9 mouse cellular contexts compared by ENCODE assay signal in genomic region chr19:38004809-38005380, GRCm38 (mm10). TPM values are rescaled to one million over a fixed set of nuclear protein-coding genes. Genes with fewer than 3 reads are reported as not detected.
DNase-seq lines count a peak whose midpoint lies in the region; ATAC-seq lines count a peak whose summit lies in the region.
"Had no signal": no experiment of that assay in that cellular context is flagged by ENCODE, and none has a peak within 500 bp of the region (broad histone marks: within the 10 kb centered on the region; RNA-seq: fewer than 3 reads in every experiment).

No protein-coding gene starts in this region.

- DNase-seq in midbrain, embryonic 14.5 days, result no peak
- DNase-seq in right cerebral cortex, postnatal 25 days, result no peak
- no peak for DNase-seq in frontal cortex, postnatal 36 days (ENCODE audit: low spot score in 2 of 2)
- DNase-seq: forebrain, postnatal 0 days had no signal

- H3K4me2 ChIP-seq in midbrain, embryonic 16.5 days (ENCODE audit: low read length), result no peak overlapping the region
- H3K4me2 ChIP-seq in midbrain, embryonic 14.5 days (ENCODE audit: low read length), result no peak overlapping the region
- no peak overlapping the region for H3K4me2 ChIP-seq in heart, embryonic 11.5 days
- H3K4me2 ChIP-seq in limb, embryonic 15.5 days, result no peak overlapping the region
- H3K4me2 ChIP-seq in stomach, embryonic 16.5 days (ENCODE audit: low read depth, low read length), result no peak overlapping the region
- H3K4me2 ChIP-seq: hindbrain, embryonic 15.5 days had no signal

- WGBS in midbrain, embryonic 16.5 days, result 77% methylated on average over 8 of the region's 8 CpGs
- 79% methylated on average over 8 of the region's 8 CpGs for WGBS in midbrain, embryonic 14.5 days
- 72% methylated on average over 8 of the region's 8 CpGs for whole genome bisulfite sequencing in heart, embryonic 11.5 days (ENCODE audit: insufficient replicate concordance)
- WGBS in limb, embryonic 15.5 days, result 67% methylated on average over 8 of the region's 8 CpGs
- WGBS in stomach, embryonic 16.5 days, result 72% methylated on average over 8 of the region's 8 CpGs

- no peaks in the 10 kb centered on the region for H3K27me3 ChIP-seq in midbrain, embryonic 16.5 days (ENCODE audit: control insufficient read depth, insufficient read depth, low read depth, low read length)
- no peaks in the 10 kb centered on the region for H3K27me3 ChIP-seq in midbrain, embryonic 14.5 days (ENCODE audit: control insufficient read depth, insufficient read depth, low read length)
- no peaks in the 10 kb centered on the region for H3K27me3 ChIP-seq in heart, embryonic 11.5 days (ENCODE audit: control insufficient read depth, insufficient read depth, low read length)
- no peaks in the 10 kb centered on the region for H3K27me3 ChIP-seq in limb, embryonic 15.5 days
- no peaks in the 10 kb centered on the region for H3K27me3 ChIP-seq in stomach, embryonic 16.5 days (ENCODE audit: control insufficient read depth, insufficient read depth, low read length)
- H3K27me3 ChIP-seq: hindbrain, embryonic 15.5 days had no signal

- no peak overlapping the region for H3K27ac ChIP-seq in midbrain, embryonic 16.5 days (ENCODE audit: low read length)
- H3K27ac ChIP-seq in midbrain, embryonic 14.5 days (replicated peaks; ENCODE audit: low read depth, low read length), result no peak overlapping the region
- H3K27ac ChIP-seq in heart, embryonic 11.5 days (ENCODE audit: low read depth, low read length), result peak overlapping the region; percentile 70
- H3K27ac ChIP-seq in limb, embryonic 15.5 days, result peak overlapping the region; percentile 60
- H3K27ac ChIP-seq in stomach, embryonic 16.5 days (ENCODE audit: low read length), result peak overlapping the region; percentile 86
- H3K27ac ChIP-seq: hindbrain, embryonic 15.5 days had no signal

- no peaks in the 10 kb centered on the region for H3K9me3 ChIP-seq in midbrain, embryonic 16.5 days (replicated peaks; ENCODE audit: control insufficient read depth, low read length, poor library complexity, severe bottlenecking)
- H3K9me3 ChIP-seq in midbrain, embryonic 14.5 days (ENCODE audit: control insufficient read depth, low read length), result no peaks in the 10 kb centered on the region
- no peaks in the 10 kb centered on the region for H3K9me3 ChIP-seq in heart, embryonic 11.5 days (replicated peaks; ENCODE audit: control insufficient read depth, low read length)
- H3K9me3 ChIP-seq in limb, embryonic 15.5 days, result no peaks in the 10 kb centered on the region
- no peaks in the 10 kb centered on the region for H3K9me3 ChIP-seq in stomach, embryonic 16.5 days (replicated peaks; ENCODE audit: control insufficient read depth, low read length)
- H3K9me3 ChIP-seq: hindbrain, embryonic 15.5 days had no signal

- H3K4me3 ChIP-seq in midbrain, embryonic 16.5 days (ENCODE audit: low read depth, low read length), result no peak overlapping the region
- H3K4me3 ChIP-seq in midbrain, embryonic 14.5 days (replicated peaks; ENCODE audit: low read depth, low read length), result no peak overlapping the region
- H3K4me3 ChIP-seq in heart, embryonic 11.5 days (ENCODE audit: low read depth, low read length), result no peak overlapping the region
- H3K4me3 ChIP-seq in limb, embryonic 15.5 days, result no peak overlapping the region
- H3K4me3 ChIP-seq in stomach, embryonic 16.5 days (replicated peaks; ENCODE audit: low read length), result no peak overlapping the region
- H3K4me3 ChIP-seq: hindbrain, embryonic 15.5 days had no signal

- no peaks in the 10 kb centered on the region for H3K36me3 ChIP-seq in midbrain, embryonic 16.5 days (ENCODE audit: control insufficient read depth, insufficient read depth, low read length)
- H3K36me3 ChIP-seq in midbrain, embryonic 14.5 days (ENCODE audit: control insufficient read depth, insufficient read depth, low read length), result no peaks in the 10 kb centered on the region
- no peaks in the 10 kb centered on the region for H3K36me3 ChIP-seq in heart, embryonic 11.5 days (ENCODE audit: control insufficient read depth, insufficient read depth, low read length)
- no peaks in the 10 kb centered on the region for H3K36me3 ChIP-seq in limb, embryonic 15.5 days
- H3K36me3 ChIP-seq in stomach, embryonic 16.5 days (ENCODE audit: control insufficient read depth, insufficient read depth, low read length), result no peaks in the 10 kb centered on the region
- H3K36me3 ChIP-seq: hindbrain, embryonic 15.5 days had no signal

- 0 out of 2 replicates have a peak, but pooled peaks have one; percentile 21 for ATAC-seq in midbrain, embryonic 16.5 days
- no peak for ATAC-seq in midbrain, embryonic 14.5 days (ENCODE audit: low FRiP score, low TSS enrichment)
- ATAC-seq in heart, embryonic 11.5 days (replicated peaks; ENCODE audit: insufficient number of reproducible peaks, low FRiP score, low TSS enrichment), result no peak; the same call in 1 of the 2 replicates
- ATAC-seq in limb, embryonic 15.5 days (ENCODE audit: insufficient number of reproducible peaks, low FRiP score, low TSS enrichment, low read depth), result no peak
- ATAC-seq in stomach, embryonic 16.5 days (ENCODE audit: insufficient read depth, low FRiP score), result no peak
- ATAC-seq: forebrain, postnatal 0 days had no signal

- peaks cover 3% of the 10 kb centered on the region; the same call in 1 of the 2 replicates for H3K4me1 ChIP-seq in midbrain, embryonic 16.5 days (ENCODE audit: control insufficient read depth, insufficient read depth, low read length)
- no peaks in the 10 kb centered on the region for H3K4me1 ChIP-seq in midbrain, embryonic 14.5 days (ENCODE audit: control insufficient read depth, insufficient read depth, low read length)
- peaks cover 12% of the 10 kb centered on the region for H3K4me1 ChIP-seq in heart, embryonic 11.5 days (ENCODE audit: control insufficient read depth, insufficient read depth, low read length)
- H3K4me1 ChIP-seq in limb, embryonic 15.5 days, result peaks cover 21% of the 10 kb centered on the region
- peaks cover 16% of the 10 kb centered on the region for H3K4me1 ChIP-seq in stomach, embryonic 16.5 days (ENCODE audit: control insufficient read depth, insufficient read depth, low read length)
- H3K4me1 ChIP-seq: hindbrain, embryonic 15.5 days had no signal

- no peak overlapping the region for H3K9ac ChIP-seq in midbrain, embryonic 16.5 days (ENCODE audit: low read depth, low read length)
- no peak overlapping the region for H3K9ac ChIP-seq in midbrain, embryonic 14.5 days (replicated peaks; ENCODE audit: low read length)
- H3K9ac ChIP-seq in heart, embryonic 11.5 days (ENCODE audit: low read depth, low read length), result no peak overlapping the region
- no peak overlapping the region for H3K9ac ChIP-seq in limb, embryonic 15.5 days
- peak overlapping the region; percentile 1; the same call in 1 of the 2 replicates for H3K9ac ChIP-seq in stomach, embryonic 16.5 days (ENCODE audit: low read length)
- H3K9ac ChIP-seq: forebrain, postnatal 0 days; hindbrain, embryonic 15.5 days had no signal

RNA-seq across cellular contexts. Expression of gene Myof, which starts 38.5 kb away (rescaled TPM):
- polyA plus RNA-seq in midbrain, embryonic 16.5 days (2015; fragmentation: Nextera tagmentation; extraction: Ambion mirVana), result 1.4 and 1.9 TPM in 2 replicates
- 0.15 and 1.1 TPM in 2 replicates for polyA plus RNA-seq in midbrain, embryonic 14.5 days (2014; fragmentation: Nextera tagmentation; extraction: Ambion mirVana)
- polyA plus RNA-seq in heart, embryonic 11.5 days (2014; fragmentation: Nextera tagmentation; extraction: Ambion mirVana), result 7.4 and 8.5 TPM in 2 replicates
- 11.9 and 14.1 TPM in 2 replicates for polyA plus RNA-seq in limb, embryonic 15.5 days (2015; fragmentation: Nextera tagmentation; extraction: Ambion mirVana)
- 22.5 and 23.3 TPM in 2 replicates for polyA plus RNA-seq in stomach, embryonic 16.5 days (2015; fragmentation: Nextera tagmentation; extraction: Ambion mirVana)

RNA-seq across cellular contexts. Expression of gene Cep55, which starts 49.9 kb away (rescaled TPM):
- 2.8 and 4.1 TPM in 2 replicates for polyA plus RNA-seq in midbrain, embryonic 16.5 days (2015; fragmentation: Nextera tagmentation; extraction: Ambion mirVana)
- 2.8 and 10.0 TPM in 2 replicates for polyA plus RNA-seq in midbrain, embryonic 14.5 days (2014; fragmentation: Nextera tagmentation; extraction: Ambion mirVana)
- 28.1 and 30.5 TPM in 2 replicates for polyA plus RNA-seq in heart, embryonic 11.5 days (2014; fragmentation: Nextera tagmentation; extraction: Ambion mirVana)
- 18.4 and 19.9 TPM in 2 replicates for polyA plus RNA-seq in limb, embryonic 15.5 days (2015; fragmentation: Nextera tagmentation; extraction: Ambion mirVana)
- 23.0 and 25.7 TPM in 2 replicates for polyA plus RNA-seq in stomach, embryonic 16.5 days (2015; fragmentation: Nextera tagmentation; extraction: Ambion mirVana)

Comparison
In these comparisons a context has a peak if more than half of its experiments do, and no peak if none do; other contexts are left out.
1. H3K27ac ChIP-seq: peak in heart, embryonic 11.5 days (single experiment), limb, embryonic 15.5 days (single experiment) and stomach, embryonic 16.5 days (single experiment); none in midbrain, embryonic 16.5 days (single experiment) and midbrain, embryonic 14.5 days (single experiment).